Mouse (Mus musculus): ENCODE results near the gene Serp2.

DNA sequence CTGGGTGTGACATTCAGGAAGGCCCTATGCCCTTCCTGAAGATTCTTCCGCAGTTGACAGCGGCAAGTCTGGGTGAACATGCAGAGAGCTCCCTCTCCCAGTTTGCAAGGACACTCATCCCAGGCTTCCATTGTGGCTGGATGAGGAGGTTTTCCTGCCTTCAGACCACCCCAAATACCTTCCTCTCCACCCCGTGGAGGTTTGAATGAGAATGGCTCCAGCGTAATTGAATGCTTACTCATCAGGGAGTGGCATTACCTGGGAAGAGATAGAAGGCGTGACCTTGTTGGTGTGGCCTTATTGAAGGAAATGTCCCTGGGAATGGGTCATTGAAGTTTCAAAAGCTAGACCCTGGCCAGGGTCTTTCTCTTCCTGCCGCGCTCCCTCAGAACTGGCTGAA, 41.1 kb downstream of the Serp2 start:
- TF ChIP-seq EP300 (IDR thresholded peaks at IDR 0.05; ENCODE audit: low read depth) (no peak), CTCF (IDR thresholded peaks at IDR 0.05; ENCODE audit: low read depth) (no peak)

Measured in liver, embryonic 14.5 days (tissue).